Mouse (Mus musculus) frontal cortex, postnatal 25 days (tissue): ENCODE results near the gene Wdfy2.

Experiments used
- DNase-seq, 2 experiments: peaks; one replicate each; pipeline ENCODE4 v3.0.0; 2022; ENCODE audit warnings: low spot score in 2 of 2

Gene Wdfy2

GRCm38 (mm10) chr14:62935361-62935760, 97.9 kb downstream of the Wdfy2 start:
- DNase-seq, result no peak

- no peak for DNase-seq
Measured at GRCm38 (mm10) chr14:62936631-62937380, 99.3 kb downstream of the Wdfy2 start.

GRCm38 (mm10) chr14:62937675-62938074, 100.2 kb downstream of the Wdfy2 start:
- no peak for DNase-seq

GRCm38 (mm10) chr14:62939435-62939834, 102.0 kb downstream of the Wdfy2 start:
- DNase-seq, result no peak

- DNase-seq, result no peak
Measured at GRCm38 (mm10) chr14:62940383-62941074, 103.1 kb downstream of the Wdfy2 start.

GRCm38 (mm10) chr14:62946794-62947193, 109.3 kb downstream of the Wdfy2 start:
- DNase-seq, result no peak

- DNase-seq, result no peak
Measured at GRCm38 (mm10) chr14:62956091-62956490, 118.6 kb downstream of the Wdfy2 start.

GRCm38 (mm10) chr14:62963632-62964031, 126.2 kb downstream of the Wdfy2 start:
- no peak for DNase-seq

- no peak for DNase-seq
Measured at GRCm38 (mm10) chr14:62965342-62965741, 127.9 kb downstream of the Wdfy2 start.

- no peak for DNase-seq
Measured at GRCm38 (mm10) chr14:62965811-62966520, 128.5 kb downstream of the Wdfy2 start.

- DNase-seq, result peak; percentile 41 to 62
Measured at GRCm38 (mm10) chr14:62975046-62975445, 137.6 kb downstream of the Wdfy2 start.

- DNase-seq, result no peak
Measured at GRCm38 (mm10) chr14:62979815-62980214, 142.3 kb downstream of the Wdfy2 start.

GRCm38 (mm10) chr14:62984410-62984809, 146.9 kb downstream of the Wdfy2 start, which contains the start of gene Defb48:
Defb48 (minus strand) TSS chr14:62984510.
- DNase-seq, result no peak

GRCm38 (mm10) chr14:62991271-62991670, 153.8 kb downstream of the Wdfy2 start:
- DNase-seq, result no peak

GRCm38 (mm10) chr14:62991849-62992510, 154.5 kb downstream of the Wdfy2 start:
- no peak for DNase-seq

- no peak for DNase-seq
Measured at GRCm38 (mm10) chr14:62997777-62998176, 160.3 kb downstream of the Wdfy2 start, which contains the start of gene Defb47. Defb47 (plus strand) TSS chr14:62998077.

GRCm38 (mm10) chr14:62998977-62999376, 161.5 kb downstream of the Wdfy2 start:
- DNase-seq, result no peak

GRCm38 (mm10) chr14:63002588-63002987, 165.1 kb downstream of the Wdfy2 start:
- DNase-seq, result no peak
